Mouse (Mus musculus) adipose tissue, adult 10 weeks (tissue): ENCODE data around the gene Ank3. TPM values are rescaled to one million over a fixed set of nuclear protein-coding genes. Genes with fewer than 3 reads are reported as not detected.

Experiments used
- polyA plus RNA-seq: library from polyadenylated mRNA; stranded (reverse); fragments of 350-450 nt; fragmentation: Illumina TruSeq; extraction: RNeasy Lipid Tissue Mini Kit (QIAGEN cat#74804); gene quantifications from one replicate; pipeline ENCODE4 v1.2.3, GENCODE M21; 2014; ENCODE audit warnings: low read depth, low replicate concordance

Ank3 gene
- 26.4 TPM for polyA plus RNA-seq

DNA sequence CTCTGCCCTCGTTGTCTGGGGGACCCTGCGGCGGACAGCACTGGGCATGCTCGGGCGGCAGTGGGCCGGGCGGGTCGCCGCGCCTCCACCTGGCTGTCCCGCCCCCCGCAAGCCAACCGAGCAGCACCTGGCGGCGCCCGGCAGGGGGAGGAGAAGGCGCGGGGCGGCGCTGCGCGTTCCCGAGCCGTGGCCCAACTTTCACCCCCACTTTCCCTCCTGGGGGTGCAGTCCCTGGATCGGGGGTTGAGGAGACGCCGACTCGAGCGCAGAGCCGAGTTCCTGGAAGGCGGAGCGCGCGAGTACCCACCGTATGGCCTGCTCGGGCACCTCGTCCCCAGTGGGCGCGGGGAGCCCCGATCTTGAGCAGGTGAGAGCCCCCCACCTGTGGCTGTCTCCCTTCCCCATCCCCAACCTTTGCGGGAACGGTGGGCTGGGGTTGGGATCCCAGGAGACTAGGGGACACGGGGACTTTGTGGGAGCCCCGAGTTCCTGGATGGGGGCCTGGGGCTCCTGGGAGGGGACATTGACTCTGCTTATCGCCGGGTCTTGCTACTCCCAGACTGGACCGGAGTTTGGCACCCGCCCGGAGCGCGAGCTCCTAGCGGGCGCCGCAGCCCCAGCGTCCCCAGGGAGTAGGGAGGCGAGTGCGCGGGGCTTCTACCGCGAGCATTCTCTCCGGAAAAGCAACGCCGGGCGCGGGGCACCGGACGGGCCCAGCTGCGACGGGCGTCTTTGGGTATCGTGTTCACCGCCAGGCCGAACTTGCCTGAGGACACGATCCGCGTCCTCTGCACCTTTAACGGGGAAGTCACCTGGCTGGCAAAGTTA lies at the start of gene Ank3:
Gene Ank3 (plus strand): TSS at position 11 of the 828 bp plus-strand sequence.

DNA sequence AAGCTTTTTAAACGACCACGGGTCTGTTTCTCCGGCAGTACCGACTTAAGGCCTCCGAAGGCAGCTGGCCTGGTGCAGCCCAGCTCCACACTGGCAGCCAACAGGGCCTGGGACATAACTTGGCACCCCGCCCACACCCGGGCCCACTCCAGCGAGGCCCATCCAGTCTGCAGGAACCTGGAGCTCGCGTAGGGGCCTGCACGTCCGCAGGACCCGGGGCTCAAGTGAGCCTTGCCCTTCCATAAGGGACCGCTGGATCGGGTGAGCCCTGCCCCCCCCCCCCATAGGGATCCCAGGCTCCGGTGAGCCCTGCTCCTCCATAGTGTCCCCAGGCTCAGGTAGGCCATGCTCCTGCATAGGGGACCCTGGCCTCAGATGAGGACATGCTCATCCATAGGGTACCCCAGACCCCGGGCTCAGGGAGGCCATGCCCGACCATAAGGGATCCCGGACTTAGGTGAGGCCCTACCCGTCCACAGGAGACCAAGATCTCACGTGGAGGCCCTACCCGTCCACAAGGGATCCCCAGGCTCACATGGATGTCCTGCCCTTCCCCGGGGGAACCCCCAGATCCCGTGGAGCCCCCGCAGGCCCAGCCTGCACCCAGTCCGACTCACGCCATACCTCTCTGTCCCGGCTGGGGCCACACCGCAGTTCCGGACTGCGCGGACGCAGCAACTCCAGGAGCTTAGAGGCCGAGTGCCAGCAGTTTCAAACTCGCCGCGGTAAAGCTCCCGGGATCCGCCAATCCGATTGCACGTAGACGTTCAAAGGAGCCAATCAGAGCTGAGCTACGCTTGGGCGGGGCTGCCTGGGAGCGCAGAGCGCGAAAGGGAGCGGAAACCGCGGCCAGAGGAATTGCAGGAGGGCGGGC lies 46.1 kb upstream of the Ank3 start, which contains the start of gene Cdk1:
Gene Cdk1 (minus strand): TSS at position 727 of the 874 bp plus-strand sequence.

Other genes with a start within 250 kb of the Ank3 start
- gene Rhobtb1, start 247.3 kb upstream of the Ank3 start, polyA plus RNA-seq: 9.8 TPM
- gene A930033H14Rik, start 185.7 kb upstream of the Ank3 start, polyA plus RNA-seq: 1.9 TPM
- gene Cdk1, start 45.8 kb upstream of the Ank3 start, polyA plus RNA-seq: 5.9 TPM